Mouse (Mus musculus): ENCODE data around the gene Nfkbie.

Nfkbie gene

DNA sequence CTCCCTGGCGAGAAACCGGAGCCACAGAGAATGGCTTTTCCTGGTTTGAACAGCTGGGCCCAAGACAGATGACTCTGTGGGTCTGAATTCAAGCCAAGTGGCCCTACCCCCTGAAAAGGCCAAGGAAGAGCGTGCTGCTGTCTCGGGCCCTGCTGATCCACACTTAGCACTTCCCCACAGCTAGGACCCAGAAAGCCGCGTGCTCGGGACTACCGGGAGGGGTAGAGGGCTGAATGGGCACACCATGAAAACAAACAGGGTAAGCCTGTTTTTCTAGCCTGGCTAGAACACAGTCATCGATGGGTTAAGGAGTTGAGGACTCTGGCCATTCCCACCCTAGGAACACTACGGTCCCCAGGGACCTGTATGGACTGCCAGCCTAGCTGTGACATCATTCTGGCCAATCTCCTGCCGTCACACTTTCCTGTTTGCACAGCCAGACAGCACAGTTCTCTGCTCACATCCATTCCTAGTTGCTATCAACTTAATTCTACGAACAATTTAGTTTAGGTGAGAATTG lies 25.5 kb downstream of the Nfkbie start:
- no peak for DNase-seq (ENCODE audit: low read depth, low spot score)

DNA sequence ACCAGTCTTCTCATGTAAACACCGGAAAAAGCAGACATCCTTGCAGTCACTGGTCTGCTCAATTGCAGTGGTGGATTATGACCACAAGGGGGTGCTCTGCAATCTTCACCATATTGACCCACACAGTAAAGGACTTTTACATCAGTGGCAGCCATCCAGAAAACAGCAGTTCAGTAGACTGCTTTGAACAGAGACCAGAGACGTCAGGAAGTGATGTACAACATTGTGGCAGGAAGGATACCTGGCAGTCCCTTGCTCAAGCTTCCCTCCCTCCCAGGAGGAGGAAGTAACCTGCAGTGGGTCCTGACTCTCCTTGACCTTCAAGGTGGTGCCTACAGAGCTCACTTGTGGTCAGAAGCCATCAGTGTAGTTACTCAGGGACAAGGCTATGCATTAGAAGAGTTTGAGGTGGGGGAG lies 26.1 kb downstream of the Nfkbie start:
- no peak for DNase-seq (ENCODE audit: low read depth, low spot score)

- no peak for DNase-seq (ENCODE audit: low read depth, low spot score)
These were observed 26.7 kb downstream of the Nfkbie start for GRCm38 (mm10) chr17:45582188-45582587.

GRCm38 (mm10) chr17:45582715-45583355 lies 27.3 kb downstream of the Nfkbie start:
- DNase-seq (ENCODE audit: low read depth, low spot score): no peak

GRCm38 (mm10) chr17:45584096-45584896 lies 28.8 kb downstream of the Nfkbie start:
- no peak for DNase-seq (ENCODE audit: low read depth, low spot score)

DNA sequence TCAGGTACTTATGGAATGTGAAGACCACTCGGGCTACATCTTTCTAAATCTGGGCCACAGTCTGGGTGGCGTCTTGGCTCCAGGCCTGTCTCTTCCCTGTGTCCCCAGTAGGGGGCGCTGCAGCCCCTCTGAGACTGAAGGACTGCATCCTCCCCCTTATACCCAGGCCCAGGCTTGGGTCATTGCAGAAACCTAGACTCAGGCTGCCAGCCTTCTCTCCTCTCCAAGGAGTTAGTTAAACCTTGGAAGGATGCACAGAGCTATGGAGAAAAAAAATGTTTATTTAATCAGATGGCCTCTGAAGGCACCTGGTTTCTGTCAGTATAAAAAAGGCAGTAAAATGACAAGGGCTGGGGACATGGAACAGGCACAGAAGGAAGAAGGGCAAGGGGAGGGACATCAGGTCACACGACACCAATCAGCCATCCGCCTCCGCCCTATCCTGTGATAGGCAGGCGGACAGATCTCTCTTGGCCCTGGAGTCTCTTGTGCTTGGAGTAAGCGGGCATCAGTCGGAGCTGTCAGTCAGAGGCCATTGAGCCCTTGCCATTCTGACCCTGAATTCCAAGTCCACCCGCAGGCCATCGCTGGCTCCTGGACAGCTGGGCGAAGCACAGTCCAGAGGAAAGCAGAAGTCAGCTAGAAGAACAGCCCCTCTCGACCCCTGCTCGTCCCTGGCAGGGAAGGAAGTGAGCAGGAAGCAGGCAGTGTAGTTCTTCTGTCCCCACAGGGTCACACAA lies 29.6 kb downstream of the Nfkbie start:
- DNase-seq (ENCODE audit: low read depth, low spot score): no peak

DNA sequence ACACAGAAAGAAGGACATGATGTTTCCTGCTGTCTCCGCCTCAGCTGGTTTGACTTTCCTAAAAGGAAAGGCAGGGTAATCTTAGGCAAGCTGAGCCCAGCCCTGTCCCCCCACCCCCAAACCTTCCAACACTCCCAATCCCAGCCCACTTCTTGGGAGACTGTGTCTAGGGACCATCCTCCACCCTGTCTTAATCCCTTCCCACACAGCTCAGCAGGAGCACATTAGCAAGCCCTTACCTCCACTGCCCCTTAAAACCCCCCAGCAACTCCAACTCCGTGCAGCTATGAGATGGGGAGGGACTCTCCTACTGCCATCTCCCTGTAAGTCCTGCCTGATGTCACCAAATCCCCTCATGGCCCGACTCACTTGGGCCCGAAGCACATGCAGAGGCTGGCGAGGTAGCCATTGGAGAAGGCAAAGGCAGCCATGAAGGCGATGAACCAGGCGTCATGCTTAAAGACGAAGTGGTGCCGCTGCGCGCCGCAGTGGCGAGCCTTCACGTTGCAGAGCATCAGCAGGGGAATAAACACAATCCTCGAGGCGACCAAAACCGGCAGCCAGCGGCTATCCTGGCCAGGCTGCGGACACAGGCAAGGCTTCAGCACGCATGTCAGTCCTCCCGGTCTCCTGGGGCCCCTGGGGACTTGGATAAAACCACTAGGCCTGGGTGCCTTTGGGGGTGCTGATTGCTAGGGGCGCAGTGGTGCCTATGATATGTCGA lies 30.4 kb downstream of the Nfkbie start:
- no peak for DNase-seq (ENCODE audit: low read depth, low spot score)

DNA sequence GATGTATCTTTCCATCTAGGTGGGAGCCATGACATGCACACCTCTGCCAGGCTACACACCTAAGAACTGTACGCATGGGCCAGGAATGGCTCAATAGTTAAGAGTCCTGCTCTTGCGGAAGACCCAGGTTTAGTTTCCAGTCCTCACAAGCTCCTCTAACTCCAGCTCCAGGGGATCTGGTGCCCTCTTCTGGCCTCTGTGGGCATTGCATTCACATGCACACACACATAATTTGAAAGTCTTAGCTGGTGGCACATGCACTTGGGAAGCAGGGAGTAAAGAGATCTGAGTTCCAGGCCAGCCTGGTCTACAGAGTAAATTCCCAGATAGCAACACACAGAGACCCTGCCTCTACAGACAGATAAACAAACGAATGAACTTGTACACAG lies 30.9 kb downstream of the Nfkbie start:
- no peak for DNase-seq (ENCODE audit: low read depth, low spot score)

DNA sequence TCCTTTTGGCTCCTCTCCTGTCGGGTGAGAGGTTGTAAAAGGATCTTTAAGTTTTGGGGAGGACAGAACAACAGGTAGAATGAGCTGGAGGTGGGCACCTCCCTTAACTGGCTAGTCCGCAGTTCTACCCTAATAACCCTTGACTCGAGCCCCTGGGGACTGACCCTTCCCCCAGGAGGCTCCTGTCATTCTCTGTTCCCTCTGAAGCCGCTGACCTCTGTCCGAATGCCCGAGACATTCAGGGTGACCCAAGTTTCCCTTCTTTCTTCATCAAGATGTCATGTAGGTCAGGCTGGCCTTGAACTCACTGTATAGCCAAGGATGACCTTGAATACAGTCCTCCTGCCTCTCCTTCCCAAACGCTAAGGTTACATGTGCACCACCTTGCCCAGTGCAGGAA lies 32.9 kb downstream of the Nfkbie start:
- DNase-seq (ENCODE audit: low read depth, low spot score): no peak

GRCm38 (mm10) chr17:45589236-45589635 lies 33.7 kb downstream of the Nfkbie start:
- DNase-seq (ENCODE audit: low read depth, low spot score): no peak

DNA sequence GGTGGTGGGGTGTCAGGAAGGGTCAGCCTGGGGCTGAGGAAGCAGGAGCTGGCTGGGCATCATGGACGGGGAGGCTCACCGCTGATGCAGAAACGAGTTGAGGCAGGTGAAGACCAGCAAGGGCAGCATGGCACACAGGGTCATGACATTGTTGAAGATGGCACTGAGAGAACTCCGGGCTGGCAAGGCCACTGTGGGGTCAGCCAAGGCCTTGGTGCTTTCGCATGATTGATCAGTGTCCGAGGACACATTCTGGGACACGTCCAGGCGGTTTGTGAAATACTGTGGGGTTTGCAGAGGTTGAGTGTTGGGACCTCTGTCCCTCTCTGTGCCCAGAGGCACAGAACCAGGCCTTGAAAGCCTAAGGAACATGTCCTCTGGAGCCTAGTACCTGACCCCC lies 34.3 kb downstream of the Nfkbie start:
- DNase-seq (ENCODE audit: low read depth, low spot score): no peak

DNA sequence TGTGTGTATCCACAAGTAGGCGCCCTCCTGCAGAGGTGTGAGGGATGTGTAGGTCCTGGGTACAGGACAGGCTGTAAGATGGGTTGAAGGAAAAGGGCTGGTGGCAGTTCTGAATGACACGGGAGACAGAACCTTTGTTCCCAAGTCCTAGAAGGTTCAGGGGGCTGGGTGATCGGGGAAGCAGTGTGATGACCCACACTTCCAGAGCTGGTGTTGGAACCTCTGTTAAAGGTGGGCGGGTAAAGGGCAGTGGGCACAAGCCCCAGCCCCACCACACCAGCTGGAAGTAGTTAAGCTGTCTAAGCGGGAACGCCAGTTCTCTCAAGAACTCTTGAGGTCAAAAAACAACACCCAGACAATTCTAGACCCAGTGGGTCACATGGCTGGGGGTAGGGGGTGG lies 34.9 kb downstream of the Nfkbie start:
- DNase-seq (ENCODE audit: low read depth, low spot score): no peak

DNA sequence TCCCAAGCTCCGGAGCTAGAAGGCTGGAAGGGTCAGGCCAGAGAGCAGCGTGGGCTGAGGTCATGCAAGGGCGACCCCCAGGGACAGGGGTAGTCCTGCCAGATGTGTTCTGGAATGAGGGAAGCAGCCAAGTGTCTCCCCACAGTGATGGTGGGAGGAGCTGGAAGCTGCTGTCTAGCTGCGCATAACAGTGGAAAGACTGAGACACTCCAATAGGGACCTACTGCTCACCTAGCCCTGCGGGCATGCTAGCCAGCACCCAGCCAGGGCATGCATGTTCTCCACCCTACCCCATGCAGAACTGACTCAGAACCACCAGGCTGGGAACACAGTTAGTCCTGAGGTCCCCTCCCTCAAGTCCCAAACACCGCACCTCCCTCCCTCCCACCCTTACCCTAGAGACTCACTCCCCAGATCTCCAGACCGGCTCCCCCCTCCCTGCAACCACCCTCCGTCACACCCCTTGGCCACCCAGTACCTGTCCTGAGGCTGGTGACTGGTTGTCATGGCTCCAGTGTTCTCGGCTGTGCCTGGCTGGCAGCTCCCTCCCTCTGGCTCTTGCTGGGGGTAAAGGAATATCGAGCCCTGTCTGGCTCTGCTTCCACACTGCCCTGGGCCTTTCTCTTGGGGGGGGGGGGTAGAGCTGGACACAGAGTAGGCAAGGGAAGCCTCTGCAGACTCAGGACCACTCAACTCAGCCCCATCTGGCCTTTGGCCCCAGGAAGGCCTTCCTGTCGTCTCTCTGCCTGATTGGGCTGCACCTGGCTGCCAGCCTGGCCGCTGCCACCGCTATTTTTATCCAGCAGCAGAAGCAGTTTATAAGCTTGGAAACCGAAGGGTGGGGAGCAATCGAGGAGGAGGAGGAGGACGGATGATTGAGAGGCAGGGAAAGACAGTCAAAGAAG lies 36.5 kb downstream of the Nfkbie start:
- DNase-seq (ENCODE audit: low read depth, low spot score): no peak

DNA sequence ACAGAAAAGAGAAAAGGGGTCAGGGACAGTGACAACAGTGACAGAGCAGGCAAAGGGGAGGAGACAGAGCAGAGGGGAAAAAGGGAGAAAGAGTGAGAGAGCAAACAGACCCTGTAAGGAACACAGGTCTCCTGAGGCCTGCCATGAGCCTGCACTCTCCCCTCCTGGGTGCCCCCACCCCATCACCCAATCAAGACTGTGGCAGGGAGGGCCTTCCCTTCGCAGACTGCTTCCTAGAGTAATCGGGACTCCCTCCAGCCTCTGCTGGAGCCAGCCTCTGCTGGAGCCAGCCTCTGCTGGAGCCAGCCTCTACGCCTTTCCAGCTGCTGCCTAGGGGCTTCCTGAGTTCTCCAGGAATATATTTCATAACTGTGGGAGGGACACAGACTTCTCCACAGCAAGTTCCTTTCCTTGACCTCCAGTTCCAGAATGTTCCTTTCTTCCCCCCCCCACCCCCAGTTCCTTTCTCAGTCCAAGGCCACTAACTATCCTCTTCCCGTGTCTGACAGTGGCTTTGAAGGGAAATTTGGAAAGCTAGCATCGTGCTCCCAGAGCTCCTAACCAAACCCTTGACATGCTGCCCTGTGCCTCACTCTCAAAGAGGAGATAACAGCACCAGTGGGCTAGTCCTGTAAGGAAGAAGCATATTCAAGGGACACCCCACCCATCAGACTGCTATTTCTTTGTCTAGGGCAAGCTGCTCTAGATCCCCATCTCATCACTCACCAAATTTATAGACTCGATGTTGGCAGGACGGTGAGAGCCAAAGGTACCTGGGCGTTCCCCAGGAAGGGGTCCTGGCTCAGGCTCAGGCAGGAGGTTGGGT lies 37.3 kb downstream of the Nfkbie start:
- no peak for DNase-seq (ENCODE audit: low read depth, low spot score)

GRCm38 (mm10) chr17:45593479-45593878 lies 38.0 kb downstream of the Nfkbie start:
- no peak for DNase-seq (ENCODE audit: low read depth, low spot score)

DNA sequence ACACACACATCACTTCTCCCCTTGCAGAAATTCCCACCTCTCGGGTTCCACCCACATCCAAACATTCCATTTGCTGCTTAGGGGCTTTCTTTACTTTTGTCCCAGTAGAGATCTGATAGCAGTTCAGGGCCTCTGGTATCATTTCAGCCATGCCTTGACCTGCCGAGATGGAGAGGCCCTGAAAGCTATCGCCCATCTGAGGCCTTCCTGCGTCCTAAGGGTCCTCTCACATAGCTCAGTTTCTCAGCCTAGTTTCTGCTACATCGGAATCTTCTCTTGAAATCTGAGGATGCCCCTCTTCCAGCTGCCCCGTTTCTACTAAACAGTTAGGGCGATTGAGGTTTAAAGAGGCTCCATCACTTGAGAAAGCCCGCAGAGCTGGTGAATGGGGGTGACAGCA lies 38.7 kb downstream of the Nfkbie start:
- no peak for DNase-seq (ENCODE audit: low read depth, low spot score)

DNA sequence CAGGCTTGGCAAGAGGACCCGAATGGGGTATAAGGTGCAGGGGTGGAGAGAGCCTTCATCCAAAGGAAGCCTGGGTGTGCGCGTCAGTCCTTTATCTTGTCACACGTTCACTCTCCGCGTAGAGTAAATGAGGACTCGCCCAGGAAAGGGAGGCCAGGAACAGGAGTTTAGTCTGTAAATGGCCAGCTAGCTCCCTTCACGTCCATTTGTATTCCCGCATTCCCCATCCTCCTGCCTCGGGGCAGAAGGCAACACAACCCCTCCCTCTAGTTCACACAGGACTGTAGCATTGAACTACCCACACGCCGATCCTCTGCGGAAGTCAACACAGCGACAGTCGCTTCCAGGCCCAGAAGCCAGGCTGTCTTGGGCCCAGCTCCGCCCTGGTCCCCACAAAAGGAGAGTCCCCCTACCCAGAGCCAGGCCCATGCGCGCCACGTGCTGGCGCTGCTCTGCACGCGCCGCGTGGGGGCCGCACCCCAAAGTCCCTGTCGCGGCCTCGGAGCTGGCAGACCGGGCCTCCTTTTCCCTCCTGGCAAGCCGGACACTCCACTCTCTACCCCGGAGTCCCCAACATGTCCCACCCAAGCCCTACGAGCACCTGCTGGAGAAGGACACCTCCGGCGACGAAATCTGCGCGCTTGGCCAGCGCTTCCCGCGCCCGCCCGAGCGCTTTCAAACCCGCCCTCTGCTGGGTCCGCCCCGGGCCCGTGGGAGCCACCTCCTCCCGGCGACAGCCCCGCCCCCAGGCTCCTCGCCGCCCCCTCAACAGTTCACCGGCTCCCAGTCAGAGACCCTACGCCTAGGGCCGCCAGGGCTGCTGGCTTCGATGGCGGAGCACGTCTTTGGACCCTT lies 39.6 kb downstream of the Nfkbie start:
- DNase-seq (ENCODE audit: low read depth, low spot score): no peak

GRCm38 (mm10) chr17:45595736-45596390 lies 40.4 kb downstream of the Nfkbie start:
- no peak for DNase-seq (ENCODE audit: low read depth, low spot score)
